ENCODE assay signal across 19 mouse cellular contexts in the genomic region with DNA sequence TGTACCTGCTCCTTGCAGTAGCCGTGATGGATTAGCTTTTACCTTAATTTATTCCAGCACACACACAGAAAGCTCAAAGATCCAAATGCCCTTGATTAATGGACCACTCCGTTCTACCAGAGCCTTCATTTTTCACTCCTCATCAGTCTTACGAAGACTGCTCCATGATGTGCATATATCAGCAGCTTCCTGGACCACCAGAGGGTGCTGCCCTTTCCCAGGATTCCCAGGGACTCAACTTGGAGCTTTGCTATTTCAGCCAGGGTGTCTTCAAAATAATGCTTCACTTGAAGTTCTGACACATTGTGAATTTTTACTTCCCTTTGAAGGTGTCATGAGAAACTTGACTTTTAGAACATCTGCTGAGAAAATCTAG.
DNase-seq lines count a peak whose midpoint lies in the region; ATAC-seq and TF ChIP-seq lines count a peak whose summit lies in the region.
"Had no signal": no experiment of that assay in that cellular context is flagged by ENCODE, and none has a peak within 500 bp of the region (broad histone marks: within the 10 kb centered on the region; RNA-seq: fewer than 3 reads in every experiment).

No protein-coding gene starts in this region.

- H3K4me2 ChIP-seq in intestine, postnatal 0 days (replicated peaks; ENCODE audit: low read depth) = no peak overlapping the region
- no peak overlapping the region for H3K4me2 ChIP-seq in intestine, embryonic 15.5 days (replicated peaks)
- H3K4me2 ChIP-seq in lung, embryonic 14.5 days = no peak overlapping the region
- H3K4me2 ChIP-seq: forebrain, embryonic 15.5 days; heart, embryonic 12.5 days had no signal

- DNase-seq in embryo, embryonic 10.5 days (ENCODE audit: low spot score) = peak; percentile 40
- no peak for DNase-seq in embryo, embryonic 9.5 days (ENCODE audit: extremely low spot score)
- peak; percentile 82 for DNase-seq in lung, embryonic 14.5 days
- no peak for DNase-seq in lung, adult 2 months
- peak; percentile 41 for DNase-seq in limb, embryonic 10.5 days (ENCODE audit: low spot score)
- DNase-seq in ovary, adult 18-20 months (ENCODE audit: low spot score) = no peak
- DNase-seq: cerebellum, adult 9-10 months; gastrocnemius, postnatal 36 days; midbrain, embryonic 14.5 days; right cerebral cortex, postnatal 14 days; thymus, adult 18-20 months had no signal

- no peak for ATAC-seq in intestine, postnatal 0 days
- no peak for ATAC-seq in intestine, embryonic 15.5 days
- ATAC-seq in lung, embryonic 14.5 days (ENCODE audit: insufficient read depth) = peak; percentile 56; the same call in 1 of the 2 replicates
- ATAC-seq: activated CD4-positive, CD25-positive, alpha-beta regulatory T cell, adult 4 months; CD4-positive, CD25-positive, alpha-beta regulatory T cell, adult 4 months; forebrain, embryonic 15.5 days had no signal

- H3K9ac ChIP-seq in intestine, postnatal 0 days (ENCODE audit: low read depth, low read length) = no peak overlapping the region
- no peak overlapping the region for H3K9ac ChIP-seq in intestine, embryonic 15.5 days
- H3K9ac ChIP-seq in lung, embryonic 14.5 days = no peak overlapping the region
- H3K9ac ChIP-seq: forebrain, embryonic 15.5 days; heart, embryonic 12.5 days; liver, embryonic 14.5 days had no signal

- H3K36me3 ChIP-seq in intestine, postnatal 0 days (ENCODE audit: control insufficient read depth, insufficient read depth) = no peaks in the 10 kb centered on the region
- no peaks in the 10 kb centered on the region for H3K36me3 ChIP-seq in intestine, embryonic 15.5 days
- no peaks in the 10 kb centered on the region for H3K36me3 ChIP-seq in lung, embryonic 14.5 days (ENCODE audit: insufficient read depth)
- no peaks in the 10 kb centered on the region for H3K36me3 ChIP-seq in limb, embryonic 10.5 days
- H3K36me3 ChIP-seq: forebrain, embryonic 15.5 days; heart, embryonic 12.5 days had no signal

- no peaks in the 10 kb centered on the region for H3K9me3 ChIP-seq in intestine, postnatal 0 days (ENCODE audit: control insufficient read depth)
- H3K9me3 ChIP-seq in intestine, embryonic 15.5 days = no peaks in the 10 kb centered on the region
- H3K9me3 ChIP-seq in lung, embryonic 14.5 days (ENCODE audit: low read depth, low read length) = no peaks in the 10 kb centered on the region
- no peaks in the 10 kb centered on the region for H3K9me3 ChIP-seq in limb, embryonic 10.5 days (replicated peaks)
- H3K9me3 ChIP-seq: forebrain, embryonic 15.5 days; heart, embryonic 12.5 days had no signal

- no peaks in the 10 kb centered on the region for H3K4me1 ChIP-seq in intestine, postnatal 0 days (replicated peaks; ENCODE audit: control insufficient read depth, insufficient read depth, low read length)
- H3K4me1 ChIP-seq in intestine, embryonic 15.5 days (replicated peaks) = 0 out of 2 replicates have a peak, but pooled peaks cover 2% of the 10 kb centered on the region
- no peaks in the 10 kb centered on the region for H3K4me1 ChIP-seq in lung, embryonic 14.5 days (ENCODE audit: insufficient read depth)
- no peaks in the 10 kb centered on the region for H3K4me1 ChIP-seq in lung, adult 2 months (ENCODE audit: control insufficient read depth, insufficient read depth, low read length)
- peaks cover 21% of the 10 kb centered on the region for H3K4me1 ChIP-seq in limb, embryonic 10.5 days
- H3K4me1 ChIP-seq: forebrain, embryonic 15.5 days; heart, embryonic 12.5 days had no signal

- peak; percentile 39; the same call in 1 of the 2 replicates for TF ChIP-seq CTCF in intestine, postnatal 0 days (IDR thresholded peaks at IDR 0.05; ENCODE audit: low read depth)
- peak; percentile 60 for TF ChIP-seq CTCF in lung, embryonic 14.5 days (IDR thresholded peaks at IDR 0.05; ENCODE audit: low read depth)
- no peak for TF ChIP-seq CTCF in lung, adult 2 months (IDR thresholded peaks at IDR 0.05; ENCODE audit: insufficient read depth, low read length)

- H3K4me3 ChIP-seq in intestine, postnatal 0 days (ENCODE audit: low read depth, low read length) = no peak overlapping the region
- H3K4me3 ChIP-seq in intestine, embryonic 15.5 days (replicated peaks) = no peak overlapping the region
- no peak overlapping the region for H3K4me3 ChIP-seq in lung, embryonic 14.5 days (ENCODE audit: low read depth, low read length)
- no peak overlapping the region for H3K4me3 ChIP-seq in lung, adult 2 months (replicated peaks; ENCODE audit: extremely low read depth, low read depth, low read length)
- H3K4me3 ChIP-seq in limb, embryonic 10.5 days = no peak overlapping the region
- H3K4me3 ChIP-seq: forebrain, embryonic 15.5 days; heart, embryonic 12.5 days; myocyte had no signal

- WGBS in intestine, postnatal 0 days = 57% methylated on average over 3 of the region's 3 CpGs
- WGBS in intestine, embryonic 15.5 days = 43% methylated on average over 3 of the region's 3 CpGs
- WGBS in lung, embryonic 14.5 days = 30% methylated on average over 3 of the region's 3 CpGs
- WGBS in lung, adult 2 months = 60% methylated on average over 3 of the region's 3 CpGs
- 18% methylated on average over 3 of the region's 3 CpGs for WGBS in limb, embryonic 10.5 days

- no peaks in the 10 kb centered on the region for H3K27me3 ChIP-seq in intestine, postnatal 0 days (replicated peaks; ENCODE audit: control insufficient read depth, insufficient read depth, low read length)
- H3K27me3 ChIP-seq in intestine, embryonic 15.5 days (replicated peaks) = no peaks in the 10 kb centered on the region
- no peaks in the 10 kb centered on the region for H3K27me3 ChIP-seq in lung, embryonic 14.5 days (ENCODE audit: insufficient read depth, low read length)
- H3K27me3 ChIP-seq in limb, embryonic 10.5 days (ENCODE audit: low read depth, poor library complexity, severe bottlenecking) = no peaks in the 10 kb centered on the region
- H3K27me3 ChIP-seq: forebrain, embryonic 15.5 days; heart, embryonic 12.5 days had no signal

- TF ChIP-seq POLR2A in lung, adult 2 months (IDR thresholded peaks at IDR 0.05; ENCODE audit: borderline replicate concordance, extremely low read depth, low read depth, low read length) = no peak

- H3K27ac ChIP-seq in intestine, postnatal 0 days (ENCODE audit: low read depth, low read length) = no peak overlapping the region
- H3K27ac ChIP-seq in intestine, embryonic 15.5 days = no peak overlapping the region
- no peak overlapping the region for H3K27ac ChIP-seq in lung, embryonic 14.5 days (ENCODE audit: low read depth)
- H3K27ac ChIP-seq in limb, embryonic 10.5 days = no peak overlapping the region
- H3K27ac ChIP-seq: forebrain, embryonic 15.5 days; liver, embryonic 14.5 days had no signal

Comparison
In these comparisons a context has a peak if more than half of its experiments do, and no peak if none do; other contexts are left out.
1. DNase-seq: peak in embryo, embryonic 10.5 days (single experiment), lung, embryonic 14.5 days (single experiment) and limb, embryonic 10.5 days (single experiment); none in embryo, embryonic 9.5 days (single experiment), lung, adult 2 months (single experiment) and ovary, adult 18-20 months (single experiment).